Mouse (Mus musculus) cerebellum, adult 2 months (tissue): ENCODE measurements around the gene Rnf185.

Experiments used
- CTCF ChIP-seq: fragments of 200-500 bp; IDR thresholded peaks from 2 replicates; pipeline ENCODE4 v1.5.1; 2011; ENCODE audit warnings: low read depth, mild to moderate bottlenecking, control low read depth, low read length, moderate library complexity, borderline replicate concordance; ENCODE audit not compliant: insufficient read depth
- POLR2A ChIP-seq: fragments of 200-500 bp; IDR thresholded peaks from 2 replicates; pipeline ENCODE4 v1.6.1; 2011; ENCODE audit warnings: low read length, control low read depth, borderline replicate concordance; ENCODE audit not compliant: insufficient read depth

DNA sequence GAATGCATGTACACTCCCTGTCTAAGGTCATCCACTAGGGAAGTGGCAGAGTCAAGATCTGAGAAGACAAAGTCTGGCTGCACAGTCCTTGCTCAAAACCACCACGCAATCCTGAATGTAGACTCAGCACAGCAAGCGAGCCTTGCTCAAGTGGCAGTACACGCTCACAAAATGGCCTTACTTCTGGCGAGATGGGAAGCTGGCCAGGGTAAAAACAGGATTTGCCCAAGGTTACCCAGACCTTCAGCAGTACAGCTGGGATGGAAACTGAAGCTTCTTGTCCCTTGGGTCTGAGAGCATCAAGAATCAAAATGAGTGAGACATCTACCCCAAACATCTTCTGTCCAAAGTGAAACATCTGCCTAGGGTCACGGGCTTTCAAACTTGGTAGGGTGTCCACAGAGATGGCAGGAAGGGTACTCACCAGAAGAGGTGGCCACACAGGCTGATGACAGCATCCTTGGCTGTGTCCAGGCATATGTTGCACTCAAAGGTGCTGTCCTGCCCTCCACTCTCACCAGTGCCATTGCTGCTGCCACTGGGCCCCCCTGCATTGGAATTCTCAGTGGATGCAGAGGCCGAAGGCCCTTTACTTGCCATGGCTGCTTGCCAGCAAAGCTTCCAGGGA is 20.1 kb downstream of the Rnf185 start:
- TF ChIP-seq CTCF (no peak), POLR2A (no peak)
